Mouse (Mus musculus) bone marrow, adult 2 months (tissue): ENCODE measurements around the gene Sf3b3.

Experiments used
- CTCF ChIP-seq: fragments of 200-500 bp; IDR thresholded peaks from 2 replicates; pipeline ENCODE4 v1.5.1; 2011; ENCODE audit warnings: low read length, control low read depth; ENCODE audit not compliant: control insufficient read depth, insufficient read depth
- POLR2A ChIP-seq: fragments of 200-500 bp; IDR thresholded peaks from 2 replicates; pipeline ENCODE4 v1.6.1; 2011; ENCODE audit warnings: low read depth, mild to moderate bottlenecking, control low read depth, low read length, borderline replicate concordance; ENCODE audit not compliant: control insufficient read depth

GRCm38 (mm10) chr8:110792574-110793200 lies 53.9 kb downstream of the Sf3b3 start:
- TF ChIP-seq POLR2A (no peak), CTCF (no peak)
